Mouse (Mus musculus) hindbrain, embryonic 14.5 days (tissue): ENCODE data around the gene Pih1d1. TPM values are rescaled to one million over a fixed set of nuclear protein-coding genes. Genes with fewer than 3 reads are reported as not detected.
A peak's percentile ranks its signal among the peaks of the same experiment; 100 is the strongest.

Experiments
- ATAC-seq: fragments of 200-750 bp; cut with Nextera tagmentation; 2 replicates; pipeline ENCODE4 v1.8.0; 2017; ENCODE audit warnings: moderate number of reproducible peaks, mild to moderate bottlenecking, moderate TSS enrichment, moderate library complexity; ENCODE audit not compliant: low FRiP score
- DNase-seq: peaks from one replicate; pipeline ENCODE4 v3.0.0-alpha.2; 2015; ENCODE audit warnings: low spot score
- H3K27ac ChIP-seq: fragments of 300-500 bp; sonication (generic); 2 replicates; pipeline ENCODE4 v1.5.1; 2014; ENCODE audit warnings: mild to moderate bottlenecking, moderate library complexity
- H3K27me3 ChIP-seq: fragments of 300-500 bp; sonication (generic); 2 replicates; pipeline ENCODE4 v1.6.1; 2014; ENCODE audit warnings: mild to moderate bottlenecking, low read length, mixed read lengths; ENCODE audit not compliant: control insufficient read depth, insufficient read depth
- H3K36me3 ChIP-seq: fragments of 300-500 bp; sonication (generic); replicated peaks from 2 replicates; pipeline ENCODE4 v1.6.1; 2014; ENCODE audit not compliant: control insufficient read depth, insufficient read depth
- H3K4me1 ChIP-seq: fragments of 300-500 bp; sonication (generic); replicated peaks from 2 replicates; pipeline ENCODE4 v1.6.1; 2014; ENCODE audit warnings: antibody characterized with exemption, low read length, mixed read lengths; ENCODE audit not compliant: control insufficient read depth, insufficient read depth
- H3K4me2 ChIP-seq: fragments of 300-500 bp; sonication (generic); replicated peaks from 2 replicates; pipeline ENCODE4 v1.6.1; 2014; ENCODE audit warnings: mild to moderate bottlenecking, moderate library complexity
- H3K4me3 ChIP-seq: fragments of 300-500 bp; sonication (generic); replicated peaks from 2 replicates; pipeline ENCODE4 v1.5.1; 2014; ENCODE audit warnings: mild to moderate bottlenecking, low read length
- H3K9ac ChIP-seq: fragments of 300-500 bp; sonication (generic); 2 replicates; pipeline ENCODE4 v1.6.1; 2014
- H3K9me3 ChIP-seq: fragments of 300-500 bp; sonication (generic); 2 replicates; pipeline ENCODE4 v1.6.1; 2016; ENCODE audit warnings: low read length; ENCODE audit not compliant: control insufficient read depth
- WGBS: fragments of 180-500 bp; shearing (Covaris S2); extraction: QIAGEN DNeasy Blood & Tissue Kit; methylation state at CpG from one replicate; pipeline ENCODE4 v1.1.7; 2014; 5-methylcytosine and 5-hydroxymethylcytosine counted together
- polyA plus RNA-seq: library from polyadenylated mRNA; unstranded; fragments of >200 nt; fragmentation: Nextera tagmentation; extraction: Ambion mirVana; gene quantifications from 2 replicates; pipeline ENCODE4 v1.2.1, GENCODE M21; 2014

Gene Pih1d1
- polyA plus RNA-seq, 1 experiment from 2014 or later, result 93.5 TPM

DNA sequence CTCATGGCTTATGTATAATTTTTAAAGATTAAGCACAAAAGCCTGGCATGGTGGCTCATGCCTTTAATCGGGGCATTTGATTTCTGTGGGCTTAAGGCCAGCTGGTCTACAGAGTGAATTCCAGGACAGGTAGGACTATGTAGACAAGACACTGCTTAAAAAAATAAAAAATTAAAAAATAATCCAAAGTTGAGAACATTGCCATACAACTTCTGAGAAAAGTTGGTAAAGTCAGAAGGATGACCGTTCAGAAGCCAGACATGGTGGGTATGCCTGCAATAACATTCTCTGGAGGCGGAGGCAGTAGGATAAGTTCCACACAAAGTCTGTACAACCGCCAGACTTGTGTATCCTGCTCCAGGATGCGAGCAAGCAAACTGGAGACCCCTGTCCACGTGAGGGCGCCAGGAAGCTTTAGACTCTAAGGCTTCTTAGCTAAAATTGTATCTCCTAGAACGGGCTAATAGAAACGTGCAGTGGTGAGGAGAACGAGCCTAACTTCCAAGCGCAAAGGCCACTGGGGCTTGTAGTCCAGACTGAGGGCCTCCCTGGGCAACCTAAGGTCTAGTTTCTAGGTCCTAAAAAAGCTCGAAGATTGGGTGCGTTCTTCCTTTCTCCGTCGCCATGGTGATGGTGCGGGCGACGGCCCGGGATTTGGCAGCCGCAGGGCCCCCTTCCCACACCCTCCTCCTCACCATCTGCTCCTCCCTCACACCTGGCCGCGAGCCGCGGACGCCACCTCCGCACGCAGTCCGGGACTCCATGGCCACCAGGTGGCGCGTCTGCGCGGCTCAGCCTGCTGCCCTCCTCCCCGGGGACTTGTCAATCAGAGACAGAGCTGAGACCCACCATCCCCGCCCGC is 7.7 kb downstream of the Pih1d1 start:
- H3K27me3 ChIP-seq, result peaks cover 44% of the 10 kb centered on the region
- DNase-seq (peak; percentile 90), ATAC-seq (peak; percentile 92)
- H3K9ac ChIP-seq, result 0 out of 2 replicates have a peak overlapping the region, but pooled peaks have one; percentile 26
- H3K27ac ChIP-seq, result 0 out of 2 replicates have a peak overlapping the region, but pooled peaks have one; percentile 20
- H3K36me3 ChIP-seq, result peaks cover 22% of the 10 kb centered on the region
- 5% methylated on average over 35 of the region's 35 CpGs for whole genome bisulfite sequencing
- H3K4me3 ChIP-seq, result peak overlapping the region; percentile 34
- no peaks in the 10 kb centered on the region for H3K9me3 ChIP-seq
- H3K4me1 ChIP-seq, result peaks cover 18% of the 10 kb centered on the region
- peak overlapping the region; percentile 70 for H3K4me2 ChIP-seq

DNA sequence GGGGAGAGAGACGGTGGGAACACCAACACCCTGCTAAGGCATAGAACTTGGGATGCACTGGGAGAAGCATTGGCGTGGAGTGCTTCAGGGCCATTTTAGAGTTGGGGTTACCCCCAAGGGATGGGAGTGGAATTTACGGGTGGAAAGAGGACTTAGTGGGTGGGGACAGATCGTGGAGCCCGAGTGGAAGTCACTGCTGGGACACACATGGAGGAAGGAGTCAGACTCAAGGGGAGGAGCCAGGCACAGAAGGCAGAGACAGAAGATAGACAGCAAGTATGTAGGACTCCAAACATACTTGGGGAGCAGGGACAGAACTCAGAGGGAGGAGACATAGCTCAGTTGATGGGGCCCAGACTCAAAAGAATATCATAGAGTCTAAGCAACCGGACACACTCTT is 8.4 kb downstream of the Pih1d1 start:
- DNase-seq, result no peak
- no peak overlapping the region for H3K27ac ChIP-seq
- no peak for ATAC-seq
- H3K4me2 ChIP-seq, result peak overlapping the region; percentile 70
- H3K27me3 ChIP-seq, result peaks cover 52% of the 10 kb centered on the region
- 28% methylated on average over 6 of the region's 6 CpGs for WGBS
- peaks cover 18% of the 10 kb centered on the region for H3K4me1 ChIP-seq
- 0 out of 2 replicates have a peak overlapping the region, but pooled peaks have one; percentile 26 for H3K9ac ChIP-seq
- peaks cover 22% of the 10 kb centered on the region for H3K36me3 ChIP-seq
- peak overlapping the region; percentile 34 for H3K4me3 ChIP-seq
- no peaks in the 10 kb centered on the region for H3K9me3 ChIP-seq

GRCm38 (mm10) chr7:45162996-45163615 is 9.0 kb downstream of the Pih1d1 start:
- Histone ChIP-seq H3K27ac (no peak overlapping the region), H3K4me3 (no peak overlapping the region), H3K4me2 (no peak overlapping the region), H3K4me1 (peaks cover 23% of the 10 kb centered on the region), H3K27me3 (peaks cover 57% of the 10 kb centered on the region), H3K36me3 (peaks cover 22% of the 10 kb centered on the region; the same call in 1 of the 2 replicates), H3K9ac (no peak overlapping the region), H3K9me3 (no peaks in the 10 kb centered on the region)
- DNase-seq, result no peak
- ATAC-seq, result no peak
- 79% methylated on average over 9 of the region's 9 CpGs for WGBS

- H3K36me3 ChIP-seq, result peaks cover 17% of the 10 kb centered on the region; the same call in 1 of the 2 replicates
- H3K4me2 ChIP-seq, result peak within 1 kb of the TSS; percentile 54
- no peak for ATAC-seq
- 3% methylated on average over 36 of the region's 41 CpGs for WGBS
- peak within 1 kb of the TSS; percentile 25 for H3K4me3 ChIP-seq
- no peak for DNase-seq
- peaks cover 28% of the 10 kb centered on the region for H3K4me1 ChIP-seq
- no peaks in the 10 kb centered on the region for H3K9me3 ChIP-seq
- H3K9ac ChIP-seq, result peak within 1 kb of the TSS; percentile 42
- H3K27me3 ChIP-seq, result peaks cover 65% of the 10 kb centered on the region
- no peak within 1 kb of the TSS for H3K27ac ChIP-seq
Observed at GRCm38 (mm10) chr7:45163735-45164490, 9.8 kb downstream of the Pih1d1 start, which contains the start of gene Slc17a7. Gene Slc17a7, plus strand, starts transcription at chr7:45163949.

GRCm38 (mm10) chr7:45164833-45165232 is 10.7 kb downstream of the Pih1d1 start:
- no peak for ATAC-seq
- Histone ChIP-seq H3K27me3 (peaks cover 74% of the 10 kb centered on the region), H3K36me3 (0 out of 2 replicates have a peak, but pooled peaks cover 9% of the 10 kb centered on the region), H3K9ac (no peak overlapping the region), H3K9me3 (0 out of 2 replicates have a peak, but pooled peaks cover 5% of the 10 kb centered on the region), H3K4me2 (no peak overlapping the region), H3K27ac (no peak overlapping the region), H3K4me1 (peaks cover 28% of the 10 kb centered on the region), H3K4me3 (no peak overlapping the region)
- no peak for DNase-seq
- WGBS, result 69% methylated on average over 5 of the region's 5 CpGs

DNA sequence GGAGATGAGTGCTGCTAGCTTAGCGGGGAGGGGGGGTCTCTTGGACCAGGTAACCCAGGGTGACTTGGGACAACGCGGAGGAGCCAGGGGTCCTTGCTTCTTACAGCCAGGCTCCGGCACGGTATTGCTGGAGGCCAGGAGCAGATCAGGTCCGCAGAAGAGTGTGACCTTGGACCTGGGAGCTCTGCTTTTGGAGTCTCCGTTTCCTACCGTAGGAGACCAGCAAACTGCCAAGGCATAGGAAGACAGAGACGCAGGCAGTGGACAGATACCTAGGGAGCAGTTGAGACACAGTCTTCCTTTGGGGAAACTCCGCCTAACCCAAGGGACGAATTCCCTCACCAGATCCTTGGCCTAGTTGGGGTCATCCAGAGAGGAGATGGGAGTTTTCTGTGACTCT is 11.6 kb downstream of the Pih1d1 start:
- no peak overlapping the region for H3K27ac ChIP-seq
- no peaks in the 10 kb centered on the region for H3K36me3 ChIP-seq
- no peak overlapping the region for H3K4me2 ChIP-seq
- H3K4me1 ChIP-seq, result peaks cover 28% of the 10 kb centered on the region
- ATAC-seq (no peak), DNase-seq (no peak)
- H3K9ac ChIP-seq, result no peak overlapping the region
- H3K9me3 ChIP-seq, result 0 out of 2 replicates have a peak, but pooled peaks cover 6% of the 10 kb centered on the region
- 45% methylated on average over 11 of the region's 11 CpGs for WGBS
- H3K4me3 ChIP-seq, result no peak overlapping the region
- peaks cover 80% of the 10 kb centered on the region for H3K27me3 ChIP-seq

- ATAC-seq (no peak), DNase-seq (no peak)
- Histone ChIP-seq H3K36me3 (no peaks in the 10 kb centered on the region), H3K4me3 (no peak overlapping the region), H3K27ac (no peak overlapping the region), H3K9ac (no peak overlapping the region), H3K4me1 (peaks cover 27% of the 10 kb centered on the region), H3K27me3 (peaks cover 81% of the 10 kb centered on the region), H3K4me2 (no peak overlapping the region), H3K9me3 (0 out of 2 replicates have a peak, but pooled peaks cover 6% of the 10 kb centered on the region)
- 24% methylated on average over 10 of the region's 10 CpGs for WGBS
Observed at GRCm38 (mm10) chr7:45166950-45167401, 12.9 kb downstream of the Pih1d1 start.

GRCm38 (mm10) chr7:45167761-45168445 is 13.8 kb downstream of the Pih1d1 start:
- ATAC-seq (no peak), DNase-seq (no peak)
- Histone ChIP-seq H3K4me3 (no peak overlapping the region), H3K36me3 (no peaks in the 10 kb centered on the region), H3K4me2 (peak overlapping the region; percentile 22; the same call in 1 of the 2 replicates), H3K27me3 (peaks cover 85% of the 10 kb centered on the region), H3K9ac (no peak overlapping the region; the same call in 1 of the 2 replicates), H3K4me1 (peaks cover 18% of the 10 kb centered on the region; the same call in 1 of the 2 replicates), H3K27ac (no peak overlapping the region), H3K9me3 (0 out of 2 replicates have a peak, but pooled peaks cover 6% of the 10 kb centered on the region)
- under 1% methylated on average over 19 of the region's 19 CpGs for WGBS
